Mouse (Mus musculus) liver, postnatal 0 days (tissue): ENCODE results near the gene Gm28043. TPM values are rescaled to one million over a fixed set of nuclear protein-coding genes. Genes with fewer than 3 reads are reported as not detected.

Source experiments
- ATAC-seq: fragments of 200-750 bp; cut with Nextera tagmentation; 2 replicates; pipeline ENCODE4 v1.8.0; 2017; ENCODE audit warnings: mild to moderate bottlenecking, moderate library complexity
- DNase-seq: peaks from one replicate; pipeline ENCODE4 v3.0.0-alpha.2; 2016
- H3K27ac ChIP-seq: fragments of 300-500 bp; sonication (generic); 2 replicates; pipeline ENCODE4 v1.5.1; 2014; ENCODE audit warnings: antibody characterized with exemption, moderate library complexity, mild to moderate bottlenecking, low read depth
- H3K27me3 ChIP-seq: fragments of 300-500 bp; sonication (generic); 2 replicates; pipeline ENCODE4 v1.6.1; 2014; ENCODE audit warnings: low read length, control low read depth, mixed read lengths; ENCODE audit not compliant: insufficient read depth
- H3K36me3 ChIP-seq: fragments of 300-500 bp; sonication (generic); replicated peaks from 2 replicates; pipeline ENCODE4 v1.6.1; 2014; ENCODE audit warnings: mild to moderate bottlenecking, control low read depth, low read length, moderate library complexity, mixed read lengths; ENCODE audit not compliant: insufficient read depth
- H3K4me1 ChIP-seq: fragments of 300-500 bp; sonication (generic); 2 replicates; pipeline ENCODE4 v1.6.1; 2014; ENCODE audit warnings: antibody characterized with exemption, mild to moderate bottlenecking, control low read depth; ENCODE audit not compliant: insufficient read depth
- H3K4me2 ChIP-seq: fragments of 300-500 bp; sonication (generic); 2 replicates; pipeline ENCODE4 v1.6.1; 2014; ENCODE audit warnings: low read depth, mild to moderate bottlenecking, low read length, moderate library complexity, mixed read lengths
- H3K4me3 ChIP-seq: fragments of 300-500 bp; sonication (generic); 2 replicates; pipeline ENCODE4 v1.5.1; 2014; ENCODE audit warnings: low read depth, low read length
- H3K9ac ChIP-seq: fragments of 300-500 bp; sonication (generic); replicated peaks from 2 replicates; pipeline ENCODE4 v1.6.1; 2014; ENCODE audit warnings: mild to moderate bottlenecking, moderate library complexity
- H3K9me3 ChIP-seq: fragments of 300-500 bp; sonication (generic); 2 replicates; pipeline ENCODE4 v1.6.1; 2016; ENCODE audit warnings: mild to moderate bottlenecking, control low read depth, low read length, mixed read lengths
- CTCF ChIP-seq: sonication (generic); IDR thresholded peaks from 2 replicates; pipeline ENCODE4 v1.5.1; 2016; ENCODE audit warnings: antibody characterized with exemption, low read depth
- EP300 ChIP-seq: IDR thresholded peaks from 2 replicates; pipeline ENCODE4 v1.6.1; 2016; ENCODE audit warnings: antibody characterized with exemption, low read depth, mild to moderate bottlenecking
- WGBS: fragments of 180-500 bp; shearing (Covaris S2); extraction: QIAGEN DNeasy Blood & Tissue Kit; methylation state at CpG from one replicate; pipeline ENCODE4 v1.1.7; 2014; ENCODE audit not compliant: insufficient replicate concordance; 5-methylcytosine and 5-hydroxymethylcytosine counted together
- microRNA-seq: library from miRNA; unstranded; fragments of <30 nt; microRNA quantifications from one replicate; pipeline ENCODE4, GENCODE M21; 2016
- polyA plus RNA-seq: library from polyadenylated mRNA; unstranded; fragments of >200 nt; fragmentation: Nextera tagmentation; extraction: Ambion mirVana; gene quantifications from 2 replicates; pipeline ENCODE4 v1.2.1, GENCODE M21; 2015

Gene Gm28043
- polyA plus RNA-seq, 1 experiment from 2014 or later = 0.69 TPM

DNA sequence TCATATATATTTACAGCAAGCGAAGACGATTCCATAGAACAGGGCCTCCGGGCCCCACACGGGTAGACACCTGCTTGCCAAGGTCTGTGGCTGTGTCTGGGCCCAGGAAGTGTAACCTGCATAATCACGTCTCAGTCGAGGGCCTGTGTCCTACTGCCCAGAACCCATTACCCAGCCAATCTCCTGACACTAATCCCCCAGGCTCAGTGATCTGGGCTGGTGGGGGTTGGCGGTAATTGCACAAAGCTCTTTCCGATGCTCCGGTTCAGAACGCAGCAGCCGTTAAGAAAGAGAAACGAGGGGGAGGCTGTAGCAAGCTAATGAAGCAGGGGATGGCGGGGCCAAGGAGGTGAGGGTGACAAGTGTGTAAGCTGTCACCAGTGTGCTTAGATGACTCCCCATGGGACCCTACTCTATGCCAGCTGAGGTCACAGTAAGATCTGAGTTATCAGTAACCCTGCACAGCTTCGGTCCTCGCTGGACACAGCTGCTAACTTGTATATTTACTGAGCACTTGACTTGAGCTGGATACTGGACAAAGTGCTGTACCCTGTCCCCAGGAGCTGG is 121.9 kb downstream of the Gm28043 start:
- H3K27ac ChIP-seq = no peak overlapping the region
- ATAC-seq = no peak
- H3K4me1 ChIP-seq = no peaks in the 10 kb centered on the region
- WGBS = 80% methylated on average over 15 of the region's 15 CpGs
- no peak overlapping the region for H3K4me3 ChIP-seq
- no peaks in the 10 kb centered on the region for H3K36me3 ChIP-seq
- no peak overlapping the region for H3K9ac ChIP-seq
- no peaks in the 10 kb centered on the region for H3K27me3 ChIP-seq
- H3K4me2 ChIP-seq = no peak overlapping the region
- DNase-seq = no peak
- H3K9me3 ChIP-seq = no peaks in the 10 kb centered on the region
- no peak for TF ChIP-seq EP300
- no peak for TF ChIP-seq CTCF

DNA sequence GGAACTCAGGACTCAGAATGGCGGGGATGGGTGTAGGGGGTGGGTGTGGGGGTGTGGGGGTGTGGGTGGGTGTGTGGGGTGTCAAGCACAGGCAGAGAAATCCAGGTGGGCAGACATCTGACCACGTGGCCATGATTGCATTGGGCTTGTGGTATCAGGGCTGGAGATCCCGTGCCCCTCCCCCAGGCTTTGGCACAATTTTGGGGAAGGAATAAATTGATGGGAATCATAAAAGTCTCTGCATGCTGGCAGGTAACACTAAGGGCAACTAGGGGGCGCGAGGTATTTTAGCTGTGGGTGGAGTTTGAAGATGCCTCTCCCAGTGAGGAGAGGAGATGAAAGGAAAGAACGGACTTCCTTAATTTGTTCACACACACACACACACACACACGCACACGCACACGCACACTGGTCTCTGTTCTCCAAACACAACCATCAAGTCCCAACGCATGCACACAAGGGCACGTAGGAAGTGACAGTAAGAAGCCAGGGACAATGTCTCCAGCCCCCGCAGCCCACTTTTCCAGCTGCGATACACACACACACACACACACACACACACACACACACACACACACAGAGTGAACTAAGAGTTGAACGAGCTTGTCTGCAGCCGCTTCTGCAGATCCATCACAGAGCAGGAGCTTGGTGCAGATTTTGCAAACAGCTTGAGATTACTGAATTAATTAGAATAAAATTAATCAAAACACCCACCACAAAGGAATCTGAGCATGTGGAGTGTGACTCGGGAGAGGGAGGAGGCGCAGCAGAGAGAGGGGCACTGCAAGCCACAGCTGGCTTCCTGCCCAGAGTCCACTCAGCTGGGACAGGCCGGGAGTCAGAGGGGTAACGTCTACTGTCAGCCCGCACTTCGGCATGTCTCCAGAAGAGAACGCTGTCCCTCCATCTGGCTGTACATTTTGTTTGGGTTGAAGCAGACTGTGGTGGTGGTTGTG is 123.5 kb downstream of the Gm28043 start:
- H3K4me1 ChIP-seq = no peaks in the 10 kb centered on the region
- no peak overlapping the region for H3K27ac ChIP-seq
- DNase-seq (peak; percentile 52), ATAC-seq (no peak)
- H3K36me3 ChIP-seq = no peaks in the 10 kb centered on the region
- H3K9ac ChIP-seq = no peak overlapping the region
- no peaks in the 10 kb centered on the region for H3K9me3 ChIP-seq
- TF ChIP-seq EP300 (no peak), CTCF (peak; percentile 25)
- 32% methylated on average over 22 of the region's 22 CpGs for WGBS
- H3K27me3 ChIP-seq = no peaks in the 10 kb centered on the region
- H3K4me2 ChIP-seq = no peak overlapping the region
- no peak overlapping the region for H3K4me3 ChIP-seq

DNA sequence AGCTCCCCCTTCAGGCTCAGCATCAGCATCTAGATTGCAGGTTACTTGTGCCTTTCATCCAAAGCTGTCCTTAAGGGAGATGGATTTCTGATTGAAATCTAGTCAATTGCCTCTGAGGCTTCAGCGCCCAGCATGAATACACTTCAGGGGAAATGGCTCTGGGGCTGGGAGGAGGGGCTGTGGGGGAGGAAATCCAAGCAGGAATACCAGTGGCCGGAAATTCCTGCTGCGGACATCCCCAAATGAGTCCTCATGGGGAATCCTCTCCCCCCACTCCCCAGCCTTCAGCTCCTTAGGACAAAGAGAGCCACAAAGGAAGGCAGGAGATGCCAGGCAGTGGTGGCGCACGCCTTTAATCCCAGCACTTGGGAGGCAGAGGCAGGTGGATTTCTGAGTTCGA is 132.8 kb downstream of the Gm28043 start:
- Histone ChIP-seq H3K9ac (no peak overlapping the region), H3K4me1 (no peaks in the 10 kb centered on the region), H3K4me2 (no peak overlapping the region), H3K4me3 (no peak overlapping the region), H3K36me3 (no peaks in the 10 kb centered on the region), H3K27me3 (0 out of 2 replicates have a peak, but pooled peaks cover 3% of the 10 kb centered on the region), H3K9me3 (no peaks in the 10 kb centered on the region), H3K27ac (no peak overlapping the region)
- no peak for ATAC-seq
- 70% methylated on average over 6 of the region's 6 CpGs for WGBS
- DNase-seq = no peak
- TF ChIP-seq EP300 (no peak), CTCF (no peak)

Small RNA genes within 50 kb of the gene (microRNA-seq; reads per million reads assigned to microRNA genes)
- gene Mir7667 = not detected

Other genes with a start within 250 kb of the Gm28043 start
- 35.6 and 57.1 TPM in 2 replicates for gene Pim1, start 124.1 kb upstream of the Gm28043 start, polyA plus RNA-seq
- not detected in 2 replicates for gene Gm17657, start 65.2 kb upstream of the Gm28043 start, polyA plus RNA-seq
- gene Tbc1d22b, start 65.1 kb upstream of the Gm28043 start, polyA plus RNA-seq = 1.9 and 2.1 TPM in 2 replicates
- gene Tmem217, start 62.5 kb upstream of the Gm28043 start, polyA plus RNA-seq = not detected in 2 replicates
- 20.9 and 22.3 TPM in 2 replicates for gene Rnf8, start 86 bp upstream of the Gm28043 start, polyA plus RNA-seq
- gene Cmtr1, start 45.7 kb downstream of the Gm28043 start, polyA plus RNA-seq = 52.8 and 57.2 TPM in 2 replicates
- gene Ccdc167, start 102.2 kb downstream of the Gm28043 start, polyA plus RNA-seq = 4.2 and 4.6 TPM in 2 replicates